In genomic region chr12:69908511-69908900, GRCm38 (mm10) we compare ENCODE assay signal across 9 mouse cellular contexts. TPM values are rescaled to one million over a fixed set of nuclear protein-coding genes. Genes with fewer than 3 reads are reported as not detected.
DNase-seq lines count a peak whose midpoint lies in the region; ATAC-seq and TF ChIP-seq lines count a peak whose summit lies in the region.
"Had no signal": no experiment of that assay in that cellular context is flagged by ENCODE, and none has a peak within 500 bp of the region (broad histone marks: within the 10 kb centered on the region; RNA-seq: fewer than 3 reads in every experiment).

No protein-coding gene starts in this region.

- no peaks in the 10 kb centered on the region for H3K27me3 ChIP-seq in midbrain, postnatal 0 days (ENCODE audit: insufficient read depth, low read length)

- peak overlapping the region; percentile 87 for H3K9ac ChIP-seq in midbrain, postnatal 0 days (replicated peaks; ENCODE audit: low read length, poor library complexity, severe bottlenecking)

- H3K4me2 ChIP-seq in midbrain, postnatal 0 days (ENCODE audit: low read depth, low read length, poor library complexity, severe bottlenecking): peak overlapping the region; percentile 77

- H3K4me1 ChIP-seq in midbrain, postnatal 0 days (ENCODE audit: insufficient read depth, low read length): no peaks in the 10 kb centered on the region

- H3K9me3 ChIP-seq in midbrain, postnatal 0 days (ENCODE audit: low read length): no peaks in the 10 kb centered on the region

- H3K27ac ChIP-seq in midbrain, postnatal 0 days (ENCODE audit: low read depth, low read length): peak overlapping the region; percentile 97

- peak; percentile 96 for DNase-seq in brain, adult 2 months (ENCODE audit: low read depth, low spot score)
- DNase-seq in cerebellum, adult 8-10 months: peak; percentile 73
- peak; percentile 80 to 90 for DNase-seq in frontal cortex, adult 2 months (ENCODE audit: extremely low spot score in 1 of 2, low spot score in 1 of 2)
- DNase-seq in left cerebral cortex, adult 8-10 months (ENCODE audit: low spot score in 2 of 2): peak; percentile 76 to 93
- DNase-seq in midbrain, postnatal 0 days (ENCODE audit: low spot score): peak; percentile 83
- no peak for DNase-seq in thymus, postnatal 36 days
- no peak for DNase-seq in adrenal gland, adult 18-20 months (ENCODE audit: low spot score in 2 of 2)

- peak; percentile 87 for ATAC-seq in midbrain, postnatal 0 days (ENCODE audit: low FRiP score)
- no peak for ATAC-seq in megakaryocyte, adult 5-6 weeks (ENCODE audit: poor library complexity, severe bottlenecking)

- peak overlapping the region; percentile 67 for H3K4me3 ChIP-seq in midbrain, postnatal 0 days (ENCODE audit: low read depth, low read length)
- H3K4me3 ChIP-seq: myocyte had no signal

- no peaks in the 10 kb centered on the region for H3K36me3 ChIP-seq in midbrain, postnatal 0 days (ENCODE audit: insufficient read depth, low read length)

- TF ChIP-seq CTCF in midbrain, postnatal 0 days (IDR thresholded peaks at IDR 0.05): no peak

- WGBS in midbrain, postnatal 0 days: 17% methylated on average over 19 of the region's 19 CpGs

RNA-seq across cellular contexts. Expression of gene Map4k5, which starts 15.5 kb away (rescaled TPM):
- polyA plus RNA-seq in frontal cortex, adult 2 months (2012; rRNA removed): 26.0 and 28.8 TPM in 2 replicates
- total RNA-seq in left cerebral cortex, adult 8-10 months (2022): 10 to 100 TPM; 38.6 to 43.3 (median 39.3) TPM
- 33.9 and 38.4 TPM in 2 replicates for total RNA-seq in midbrain, postnatal 0 days (2014; rRNA removed)
- polyA plus RNA-seq in midbrain, postnatal 0 days (2015; fragmentation: Nextera tagmentation; extraction: Ambion mirVana): 13.7 and 16.9 TPM in 2 replicates
- total RNA-seq in megakaryocyte, adult 5-6 weeks (2015): 12.4 and 12.9 TPM in 2 replicates
- 14.1 and 18.2 TPM in 2 replicates for total RNA-seq in megakaryocyte, adult 5-6 weeks (2017)
- 10 to 100 TPM; 24.3 to 27.3 TPM for total RNA-seq in adrenal gland, adult 18-20 months (2021)

RNA-seq across cellular contexts. Expression of gene Atl1, which starts 16.1 kb away (rescaled TPM):
- 90.2 and 117 TPM in 2 replicates for polyA plus RNA-seq in frontal cortex, adult 2 months (2012; rRNA removed)
- total RNA-seq in left cerebral cortex, adult 8-10 months (2022): 100 to 1,000 TPM; 216 to 228 (median 225) TPM
- total RNA-seq in midbrain, postnatal 0 days (2014; rRNA removed): 121 and 230 TPM in 2 replicates
- polyA plus RNA-seq in midbrain, postnatal 0 days (2015; fragmentation: Nextera tagmentation; extraction: Ambion mirVana): 170 and 179 TPM in 2 replicates
- total RNA-seq in megakaryocyte, adult 5-6 weeks (2015): 0.75 and 0.98 TPM in 2 replicates
- total RNA-seq in megakaryocyte, adult 5-6 weeks (2017): 0.95 and 1.8 TPM in 2 replicates
- 1 to 10 TPM; 4.9 to 8.9 TPM for total RNA-seq in adrenal gland, adult 18-20 months (2021)

Comparison
In these comparisons a context has a peak if more than half of its experiments do, and no peak if none do; other contexts are left out.
1. DNase-seq: peak in brain, adult 2 months (single experiment), cerebellum, adult 8-10 months (single experiment), frontal cortex, adult 2 months (2 of 2), left cerebral cortex, adult 8-10 months (2 of 2) and midbrain, postnatal 0 days (single experiment); none in thymus, postnatal 36 days (0 of 2) and adrenal gland, adult 18-20 months (0 of 2).
2. RNA of gene Atl1, which starts 16.1 kb away (total RNA-seq): 216 to 228 TPM in left cerebral cortex, adult 8-10 months and 121 to 230 TPM in midbrain, postnatal 0 days; 4.9 to 8.9 TPM in adrenal gland, adult 18-20 months and 0.75 to 1.8 TPM in megakaryocyte, adult 5-6 weeks; every median in the first group is over 10 times any median in the second.